Mouse (Mus musculus) embryonic fibroblast, embryonic 13.5 days (primary cell): ENCODE measurements around the gene Kif26b.

Source experiments
- CTCF ChIP-seq: IDR thresholded peaks from 2 replicates; pipeline ENCODE4 v1.5.1; 2011; ENCODE audit warnings: mild to moderate bottlenecking, control low read depth, low read length, moderate library complexity, borderline replicate concordance; ENCODE audit not compliant: insufficient read depth
- POLR2A ChIP-seq: IDR thresholded peaks from 2 replicates; pipeline ENCODE4 v1.6.1; 2011; ENCODE audit warnings: low read depth, mild to moderate bottlenecking, control low read depth, low read length, moderate library complexity

DNA sequence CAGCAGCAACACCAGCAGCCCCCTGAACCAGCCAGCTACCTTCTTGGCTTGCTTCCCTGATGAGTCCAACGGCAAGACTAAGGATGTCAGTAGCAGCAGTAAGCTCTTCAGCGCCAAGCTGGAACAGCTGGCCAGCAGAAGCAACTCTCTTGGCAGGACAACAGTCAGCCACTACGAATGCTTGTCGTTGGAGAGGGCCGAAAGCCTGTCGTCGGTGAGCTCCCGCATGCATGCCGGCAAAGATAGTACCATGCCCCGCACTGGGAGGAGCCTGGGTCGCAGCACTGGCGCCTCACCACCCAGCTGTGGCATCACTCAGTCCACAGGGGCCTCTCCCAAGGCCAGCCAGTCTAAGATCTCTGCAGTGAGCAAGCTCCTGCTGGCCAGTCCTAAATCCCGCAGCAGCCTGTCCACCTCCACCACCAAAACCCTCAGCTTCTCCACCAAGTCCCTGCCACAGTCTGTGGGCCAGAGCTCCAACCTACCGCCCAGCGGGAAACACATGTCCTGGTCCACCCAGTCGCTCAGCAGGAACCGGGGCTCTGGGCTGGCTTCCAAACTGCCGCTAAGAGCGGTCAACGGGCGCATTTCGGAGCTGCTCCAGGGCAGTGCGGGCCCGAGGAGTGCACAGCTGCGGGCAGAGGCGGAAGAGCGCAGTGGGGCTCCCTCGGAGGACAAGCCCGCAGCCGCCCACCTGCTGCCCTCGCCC is 388.4 kb downstream of the Kif26b start:
- TF ChIP-seq POLR2A (no peak), CTCF (no peak)
